Comparison of ENCODE assay signal across 20 mouse cellular contexts in genomic region chr16:6557726-6558125, GRCm38 (mm10).
"Had no signal": no experiment of that assay in that cellular context is flagged by ENCODE, and none has a peak within 500 bp of the region (broad histone marks: within the 10 kb centered on the region; RNA-seq: fewer than 3 reads in every experiment).

No protein-coding gene starts in this region.

- H3K4me1 ChIP-seq: limb, embryonic 10.5 days; limb, embryonic 13.5 days; liver, embryonic 12.5 days; liver, embryonic 15.5 days; lung, embryonic 15.5 days had no signal

- DNase-seq: kidney, adult 9 months; kidney, postnatal 14 days; kidney, postnatal 4 days; layer of hippocampus, adult 9-11 months; layer of hippocampus, postnatal 36 days; liver; lung, adult 18-20 months; lung, postnatal 10 days; lung, postnatal 36 days; midbrain, embryonic 14.5 days; right cerebral cortex, postnatal 25 days; spleen, adult 18-20 months; thymus, adult 2 months; thymus, postnatal 14 days; thymus, postnatal 4 days had no signal

- H3K27ac ChIP-seq: limb, embryonic 10.5 days; limb, embryonic 13.5 days; liver, embryonic 12.5 days; liver, embryonic 15.5 days; lung, embryonic 15.5 days had no signal

- H3K4me3 ChIP-seq: limb, embryonic 10.5 days; limb, embryonic 13.5 days; liver, embryonic 12.5 days; liver, embryonic 15.5 days; lung, embryonic 15.5 days had no signal
